Mouse (Mus musculus) adrenal gland, adult (tissue): ENCODE measurements around the gene F13b.

Source experiments
- DNase-seq, 2 experiments: peaks; one replicate each; pipeline ENCODE4 v3.0.0; 2022 to 2023; ENCODE audit warnings: low spot score in 1 of 2; ENCODE audit not compliant: inconsistent age in 2 of 2

F13b gene

GRCm38 (mm10) chr1:139501258-139501752, at the start of gene F13b:
F13b (plus strand) TSS chr1:139501702.
- DNase-seq: no peak

- DNase-seq: peak; percentile 90 to 96
These were observed 46.9 kb upstream of the F13b start, which contains the start of gene Aspm for GRCm38 (mm10) chr1:139454340-139455225. Aspm (plus strand) TSS chr1:139454772.

DNA sequence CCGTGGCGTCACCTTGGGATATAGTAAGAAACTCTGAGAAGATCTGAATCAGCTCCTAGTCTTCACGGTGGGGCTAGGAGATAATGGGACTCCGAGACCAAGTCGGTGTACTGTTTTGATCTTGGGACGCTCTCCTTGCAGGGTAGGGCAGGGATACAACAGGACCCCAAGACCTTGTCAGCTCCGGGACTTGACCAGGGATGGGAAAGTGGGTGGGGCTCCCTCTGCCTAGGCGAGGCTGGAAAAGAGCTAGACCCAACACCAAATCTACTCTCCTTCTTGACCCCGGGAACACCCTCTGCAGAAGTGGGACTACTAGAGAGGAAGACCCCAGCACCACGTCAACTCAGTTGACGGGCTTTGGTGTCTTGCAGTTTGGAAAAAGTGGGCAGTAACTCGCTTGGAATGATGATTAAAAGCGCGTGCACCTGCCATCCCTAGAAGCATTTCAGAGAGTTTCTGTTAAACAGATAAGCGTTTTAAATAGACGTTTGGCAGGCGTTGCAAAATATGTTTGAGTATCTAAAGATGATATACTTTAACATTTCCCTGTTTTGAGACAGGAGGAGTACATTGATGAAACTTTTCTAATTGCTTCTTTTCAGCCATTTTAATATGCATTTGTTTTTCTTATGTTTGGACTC, 46.2 kb upstream of the F13b start:
- no peak for DNase-seq

DNA sequence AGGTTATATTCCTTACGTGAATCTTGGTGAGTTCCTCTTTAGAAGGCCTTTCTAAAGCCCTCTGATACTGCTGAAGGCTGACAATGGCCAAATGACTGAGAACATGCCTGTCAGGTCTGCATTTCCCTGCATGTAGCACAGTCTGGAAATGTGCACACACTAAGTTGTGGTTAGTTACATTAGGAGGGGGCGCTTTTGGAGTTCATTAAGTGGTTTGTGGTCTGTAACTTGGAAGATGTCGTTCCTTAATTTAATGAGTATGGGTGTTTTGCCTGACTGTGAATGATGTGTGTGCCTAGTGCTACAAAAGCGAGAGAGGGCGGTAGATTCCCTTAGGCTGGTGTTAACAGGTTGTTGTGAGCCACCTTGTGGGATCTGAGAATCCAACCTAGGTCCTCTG, 40.7 kb upstream of the F13b start:
- DNase-seq: no peak

DNA sequence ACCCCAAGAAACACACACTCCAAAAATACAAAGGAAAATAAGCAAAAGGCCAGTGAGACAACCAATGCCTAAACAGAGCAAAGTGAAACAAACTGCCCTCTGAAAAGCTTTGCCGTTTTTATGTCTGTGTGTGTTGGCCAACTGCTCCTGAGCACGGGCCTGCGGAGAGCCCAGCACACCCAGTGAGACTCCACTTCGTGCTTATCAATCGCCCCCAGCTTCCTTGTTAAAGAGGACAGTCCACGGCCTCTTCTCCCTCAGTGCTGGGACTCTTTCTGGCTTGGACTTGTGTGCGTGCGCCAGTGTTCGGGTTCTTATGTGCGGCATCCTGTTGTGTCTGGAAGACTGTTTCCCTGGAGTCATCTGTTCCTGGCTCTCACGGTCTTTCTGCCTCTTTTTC, 35.6 kb upstream of the F13b start:
- no peak for DNase-seq

GRCm38 (mm10) chr1:139478898-139479297, 22.6 kb upstream of the F13b start:
- no peak for DNase-seq

DNA sequence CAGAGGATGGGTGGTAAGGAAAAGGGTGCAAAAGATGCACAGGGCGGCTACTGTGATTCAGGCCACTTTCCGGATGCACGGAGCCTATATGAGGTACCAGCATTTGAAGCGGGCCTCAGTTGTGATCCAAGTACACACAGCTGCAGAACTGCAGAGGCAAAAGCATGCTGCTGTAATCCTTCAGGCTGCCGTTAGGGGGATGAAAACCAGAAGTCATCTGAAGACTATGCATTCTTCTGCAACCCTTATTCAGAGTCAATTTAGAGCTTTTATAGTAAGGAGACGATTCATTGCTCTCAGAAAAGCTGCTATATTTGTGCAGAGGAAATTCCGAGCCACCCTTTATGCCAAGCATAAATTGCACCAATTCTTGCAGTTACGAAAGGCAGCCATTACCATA, 21.3 kb upstream of the F13b start:
- no peak for DNase-seq

GRCm38 (mm10) chr1:139481146-139481545, 20.4 kb upstream of the F13b start:
- no peak for DNase-seq

GRCm38 (mm10) chr1:139494630-139495029, 6.9 kb upstream of the F13b start:
- DNase-seq: no peak

DNA sequence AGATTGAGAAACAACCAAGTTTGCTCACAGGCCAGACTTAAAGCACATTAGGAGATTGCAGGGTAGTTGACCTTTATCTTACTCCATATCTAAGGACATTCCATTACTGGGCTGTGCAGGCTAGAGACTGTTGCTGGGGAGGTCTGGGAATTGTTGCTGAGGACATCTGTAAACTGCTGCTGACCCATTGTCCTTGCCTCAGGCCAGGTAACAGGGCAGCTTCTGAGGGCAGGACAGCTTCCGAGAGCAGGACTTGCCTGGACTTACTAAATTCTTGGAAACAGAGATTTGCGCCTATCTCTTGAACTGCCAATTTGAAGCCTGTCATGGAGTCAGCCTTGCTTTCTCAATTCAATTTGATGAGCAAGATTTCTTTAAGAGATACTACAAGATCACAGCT, 6.1 kb upstream of the F13b start:
- no peak for DNase-seq

DNA sequence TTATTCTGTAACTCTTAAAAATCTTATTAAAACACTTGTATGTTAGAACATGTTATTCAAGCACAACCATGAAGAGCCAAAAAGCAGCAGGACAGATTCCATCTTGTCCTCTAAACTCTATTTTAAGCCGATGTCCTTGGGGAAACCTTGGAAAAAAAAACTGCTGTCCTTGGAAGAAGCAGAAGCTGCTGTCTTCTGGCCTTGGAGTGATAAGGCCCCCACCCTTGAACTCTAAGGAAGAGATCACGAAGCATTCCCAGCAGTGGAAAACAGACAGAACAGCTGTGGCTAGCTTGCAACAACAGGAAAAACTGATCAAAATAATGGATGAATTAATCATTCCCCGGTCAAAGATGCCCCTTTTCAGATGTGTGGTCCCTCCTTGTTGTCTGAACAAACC, 5.3 kb upstream of the F13b start:
- peak; percentile 25 to 56 for DNase-seq

GRCm38 (mm10) chr1:139499751-139500150, 1.8 kb upstream of the F13b start:
- no peak for DNase-seq

DNA sequence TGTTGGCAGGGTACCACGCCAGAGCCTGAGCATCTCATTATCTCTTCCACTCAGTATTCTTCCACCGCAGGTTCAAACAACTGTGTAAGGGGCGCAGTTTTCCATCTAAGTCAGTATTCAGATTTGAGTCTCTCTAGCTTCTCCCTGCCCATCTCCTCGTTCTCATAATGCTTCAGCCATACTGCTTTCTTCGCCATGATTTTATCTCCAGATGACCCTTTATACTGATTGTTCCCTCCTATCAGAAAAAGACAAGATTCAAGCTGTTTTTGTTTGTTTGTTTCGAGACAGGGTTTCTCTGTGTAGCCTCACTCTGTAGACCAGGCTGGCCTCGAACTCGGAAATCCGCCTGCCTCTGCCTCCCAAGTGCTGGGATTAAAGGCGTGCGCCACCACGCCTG, 13.1 kb downstream of the F13b start:
- DNase-seq: no peak

DNA sequence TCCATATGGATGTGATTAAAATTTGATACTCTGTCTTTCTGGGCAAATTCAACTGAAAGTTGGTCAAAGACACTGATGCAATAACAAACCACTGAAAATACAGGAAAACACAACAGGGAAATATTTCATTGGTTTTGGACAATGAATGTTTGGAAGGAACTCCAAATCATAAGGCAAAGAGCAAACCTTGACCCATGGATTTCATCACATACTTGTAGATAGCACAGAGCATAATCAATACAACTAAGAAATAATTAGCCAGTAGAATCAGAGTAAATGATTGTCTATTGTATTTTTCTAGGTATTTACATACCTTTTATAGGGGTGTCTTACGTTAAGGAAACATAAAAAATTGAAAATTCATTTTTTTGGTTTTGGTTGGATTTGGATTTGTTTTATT, 47.0 kb downstream of the F13b start:
- no peak for DNase-seq

DNA sequence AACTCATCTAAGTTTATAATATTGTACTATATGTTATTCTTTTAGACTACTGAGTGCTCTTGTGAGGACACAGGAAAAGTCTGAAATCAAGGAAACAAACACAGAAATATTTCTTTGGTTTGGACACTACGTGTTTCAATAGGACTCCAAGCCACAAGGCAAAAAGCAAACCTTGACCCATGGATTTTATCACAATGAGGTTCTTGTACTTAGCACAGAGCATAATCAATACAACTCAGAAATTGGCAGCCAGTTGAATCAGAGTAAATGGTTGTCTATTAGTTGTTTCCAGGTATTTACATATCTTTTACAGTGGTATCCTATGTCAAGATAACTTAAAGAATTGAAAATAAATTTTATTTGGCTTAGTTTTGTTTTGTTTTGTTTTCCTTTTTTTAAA, 49.8 kb downstream of the F13b start:
- DNase-seq: no peak

GRCm38 (mm10) chr1:139560024-139560423, 58.5 kb downstream of the F13b start, which contains the start of gene Cfhr1:
Cfhr1 (minus strand) TSS chr1:139560272.
- no peak for DNase-seq
